Mouse (Mus musculus): ENCODE results near the gene Dscaml1.

The Dscaml1 gene

DNA sequence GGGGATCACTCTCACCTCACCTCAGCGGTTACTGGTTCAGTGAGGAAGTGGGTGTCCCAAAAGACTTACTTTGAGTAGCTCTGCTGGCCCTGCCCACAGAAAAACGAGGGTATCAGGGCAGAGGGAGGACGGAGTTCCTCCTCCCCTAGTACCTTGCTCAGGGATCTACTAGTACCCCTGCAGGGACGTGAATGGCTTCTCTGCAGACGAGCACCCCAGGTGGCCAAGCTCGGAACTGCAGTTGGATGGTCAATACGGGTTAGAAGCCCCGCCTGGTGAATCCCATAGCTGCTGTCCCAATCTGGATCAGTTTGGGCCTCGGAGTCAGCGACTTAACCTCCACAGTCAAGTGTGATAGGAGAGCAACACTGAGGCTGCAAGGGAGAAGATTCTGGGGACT, 14.1 kb upstream of the Dscaml1 start:
- peak; percentile 79 for DNase-seq (ENCODE audit: low spot score)

GRCm38 (mm10) chr9:45412700-45413477, 13.5 kb upstream of the Dscaml1 start:
- no peak for DNase-seq (ENCODE audit: low spot score)

GRCm38 (mm10) chr9:45413478-45414140, 12.8 kb upstream of the Dscaml1 start:
- DNase-seq (ENCODE audit: low spot score): no peak

GRCm38 (mm10) chr9:45415912-45416311, 10.5 kb upstream of the Dscaml1 start:
- DNase-seq (ENCODE audit: low spot score): no peak

- DNase-seq (ENCODE audit: low spot score): no peak
Observed at GRCm38 (mm10) chr9:45417245-45417644, 9.2 kb upstream of the Dscaml1 start.

DNA sequence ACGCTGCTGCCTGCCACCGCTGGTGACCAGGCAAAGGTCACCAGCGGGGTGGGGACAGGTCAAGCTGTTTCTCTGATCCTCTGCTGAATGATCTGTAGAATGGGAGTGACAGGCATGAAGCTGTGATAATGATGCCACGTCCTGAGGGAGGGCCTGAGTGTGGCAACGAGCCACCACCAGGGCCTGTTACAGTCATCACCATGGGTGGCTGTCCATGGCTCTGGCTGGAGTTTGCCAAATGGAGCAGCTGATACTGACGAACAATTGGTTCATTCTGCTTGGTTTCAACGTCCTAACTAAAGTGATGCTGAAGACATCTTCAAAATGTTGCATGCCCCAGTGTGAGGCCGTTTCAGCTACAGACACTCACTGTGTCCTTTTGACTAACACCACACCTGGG, 8.2 kb upstream of the Dscaml1 start:
- no peak for DNase-seq (ENCODE audit: low spot score)

- DNase-seq (ENCODE audit: low spot score): no peak
Observed at GRCm38 (mm10) chr9:45421209-45421608, 5.2 kb upstream of the Dscaml1 start.

DNA sequence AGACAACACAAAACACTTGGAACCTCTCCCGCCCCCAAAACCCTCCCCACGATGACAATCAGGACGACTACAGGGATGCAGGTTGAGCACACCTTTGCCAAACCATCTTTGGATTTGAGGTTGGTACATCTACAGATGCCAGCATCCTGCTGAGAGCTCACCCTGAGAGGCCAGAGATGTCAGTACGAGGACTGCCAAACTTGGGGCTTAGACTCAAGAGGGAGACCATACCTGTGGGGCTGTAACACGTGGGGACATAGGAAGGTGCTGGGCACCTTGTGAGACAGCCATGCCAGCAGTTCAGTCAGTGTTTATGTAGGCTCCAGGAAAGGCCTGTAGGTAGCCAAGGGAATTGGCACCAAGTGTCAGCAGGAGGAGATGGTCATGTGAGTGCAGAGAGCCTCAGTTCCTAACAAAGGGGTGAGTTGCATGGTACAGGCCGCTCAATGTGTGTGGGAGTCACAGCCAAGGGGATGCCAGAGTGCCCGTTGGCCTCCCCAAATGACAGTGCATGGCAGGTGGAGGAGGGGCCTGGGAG, 3.6 kb upstream of the Dscaml1 start:
- no peak for DNase-seq (ENCODE audit: low spot score)

- no peak for DNase-seq (ENCODE audit: low spot score)
Observed at GRCm38 (mm10) chr9:45429392-45429791, 3.0 kb downstream of the Dscaml1 start.

DNA sequence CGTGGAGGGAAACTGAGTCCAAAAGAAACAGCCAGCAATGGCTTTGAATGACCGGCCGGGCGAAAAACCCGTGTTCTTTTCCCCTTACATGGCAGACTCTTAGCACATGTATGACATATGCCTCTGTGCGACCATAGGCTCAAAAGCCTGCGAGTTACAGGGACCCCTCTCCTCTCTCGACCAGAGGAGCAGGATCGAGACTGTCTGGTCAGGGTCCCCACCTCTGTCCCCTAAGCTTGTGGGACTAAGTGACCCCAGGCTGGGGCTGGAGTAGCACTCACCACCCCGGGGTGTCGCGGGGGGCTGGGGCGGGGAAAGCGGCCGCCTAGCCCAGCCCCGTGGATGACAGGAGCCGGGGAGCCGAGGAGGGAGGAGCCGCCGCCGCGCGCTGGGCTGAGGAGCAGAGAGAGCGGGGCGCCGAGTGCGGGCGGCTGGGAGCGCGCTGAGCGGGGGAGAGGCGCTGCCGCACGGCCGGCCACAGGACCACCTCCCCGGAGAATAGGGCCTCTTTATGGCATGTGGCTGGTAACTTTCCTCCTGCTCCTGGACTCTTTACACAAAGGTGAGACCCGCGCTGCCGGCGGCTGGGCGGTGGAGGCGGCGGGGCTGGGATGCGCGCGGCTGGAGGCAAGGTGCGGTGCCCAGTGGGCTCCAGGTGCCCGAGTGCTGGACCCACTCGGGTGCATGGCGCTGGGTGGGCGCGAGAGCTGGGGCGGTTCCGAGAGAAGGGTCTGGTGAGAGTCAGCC, 3.7 kb downstream of the Dscaml1 start:
- DNase-seq (ENCODE audit: low spot score): no peak

GRCm38 (mm10) chr9:45430698-45430959, 4.2 kb downstream of the Dscaml1 start:
- no peak for DNase-seq (ENCODE audit: low spot score)

DNA sequence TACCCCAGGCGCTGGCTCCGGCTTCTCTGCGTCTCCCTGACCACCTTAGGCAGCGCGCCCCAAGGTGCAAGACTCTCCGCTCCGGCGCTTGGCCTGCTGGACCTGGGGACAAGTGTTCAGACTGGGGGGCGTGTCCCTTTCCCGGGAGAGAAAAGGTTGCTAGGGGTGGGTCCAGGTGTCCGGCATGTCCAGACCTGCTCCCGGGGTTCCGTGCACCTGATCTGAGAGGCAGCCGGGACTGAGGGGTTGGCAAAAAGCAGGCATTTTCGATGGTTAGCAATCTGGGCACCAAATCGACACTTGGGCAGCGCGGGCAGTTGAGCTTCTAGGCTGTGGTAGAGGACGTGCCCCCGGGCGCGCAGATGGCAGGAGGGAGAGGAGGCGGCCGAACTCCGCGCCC, 4.7 kb downstream of the Dscaml1 start:
- DNase-seq (ENCODE audit: low spot score): no peak

DNA sequence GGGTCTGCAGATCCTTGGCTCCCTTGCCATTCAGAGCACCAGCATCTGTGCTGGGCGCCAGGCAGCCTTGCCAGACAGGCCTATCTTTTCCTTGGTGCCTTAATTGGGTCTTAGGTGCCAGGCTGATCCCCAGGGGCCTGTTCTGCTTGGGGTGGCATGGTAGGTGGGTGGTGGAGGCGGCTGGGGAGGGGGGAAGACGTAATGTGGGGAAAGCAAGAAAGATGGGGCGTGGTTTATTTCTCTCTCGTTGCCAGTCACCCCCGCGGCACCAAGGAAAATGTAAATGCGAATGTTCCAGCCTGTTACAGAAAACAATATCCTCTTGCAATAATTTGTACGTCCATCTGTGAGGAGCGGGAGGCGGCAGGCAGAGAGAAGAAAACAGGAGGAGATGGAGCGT, 6.2 kb downstream of the Dscaml1 start:
- DNase-seq (ENCODE audit: low spot score): no peak

- DNase-seq (ENCODE audit: low spot score): no peak
Observed at GRCm38 (mm10) chr9:45433119-45433518, 6.7 kb downstream of the Dscaml1 start.

GRCm38 (mm10) chr9:45434171-45434570, 7.7 kb downstream of the Dscaml1 start:
- DNase-seq (ENCODE audit: low spot score): no peak

DNA sequence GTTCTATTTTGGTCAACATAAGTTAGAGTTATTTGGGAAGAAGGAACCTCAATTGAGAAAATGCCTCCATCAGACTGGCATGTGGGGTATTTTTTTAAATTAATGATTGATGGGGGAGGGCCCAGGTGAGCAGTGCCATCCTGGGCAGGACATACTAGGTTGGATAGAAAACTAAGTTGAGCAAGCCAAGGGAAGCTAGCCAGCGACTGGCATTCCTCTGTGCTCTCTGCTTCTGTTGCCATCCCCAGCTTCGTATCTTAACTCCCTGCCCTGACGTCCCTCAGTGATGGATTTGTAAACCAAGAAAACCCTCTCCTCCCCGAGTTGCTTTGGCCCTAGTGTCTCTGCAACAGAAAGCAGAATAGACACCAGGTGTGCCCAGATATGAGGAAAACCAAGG, 12.6 kb downstream of the Dscaml1 start:
- DNase-seq (ENCODE audit: low spot score): no peak

- no peak for DNase-seq (ENCODE audit: low spot score)
Observed at GRCm38 (mm10) chr9:45440083-45440784, 13.8 kb downstream of the Dscaml1 start.

DNA sequence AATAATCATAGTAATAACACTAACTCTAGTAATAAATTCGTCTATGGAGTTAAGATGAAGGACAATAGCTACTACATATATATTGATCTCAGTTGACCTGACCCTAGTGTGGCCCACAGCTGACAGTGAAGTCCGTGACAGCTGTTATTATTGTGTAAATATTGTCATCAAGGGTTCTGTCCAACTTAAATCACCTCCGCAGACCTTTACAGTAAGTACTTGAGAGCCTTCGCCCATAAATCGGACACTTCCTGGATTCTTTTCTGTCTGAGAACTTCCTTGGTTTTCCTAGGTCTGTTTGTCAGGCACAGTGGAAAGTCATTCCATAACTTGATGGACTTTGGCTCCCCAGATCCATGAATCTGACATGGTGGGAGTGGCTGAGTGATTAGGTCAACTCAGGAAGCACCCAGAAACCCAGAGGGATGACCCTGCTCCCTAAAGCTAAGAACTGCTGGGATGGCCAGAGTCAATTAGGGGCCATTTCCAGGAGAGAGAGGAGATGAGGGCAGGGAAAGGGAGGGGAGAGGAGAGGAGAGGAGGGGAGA, 17.9 kb downstream of the Dscaml1 start:
- no peak for DNase-seq (ENCODE audit: low spot score)

- no peak for DNase-seq (ENCODE audit: low spot score)
Observed at GRCm38 (mm10) chr9:45449658-45450057, 23.2 kb downstream of the Dscaml1 start.

- no peak for DNase-seq (ENCODE audit: low spot score)
Observed at GRCm38 (mm10) chr9:45451346-45451745, 24.9 kb downstream of the Dscaml1 start.

DNA sequence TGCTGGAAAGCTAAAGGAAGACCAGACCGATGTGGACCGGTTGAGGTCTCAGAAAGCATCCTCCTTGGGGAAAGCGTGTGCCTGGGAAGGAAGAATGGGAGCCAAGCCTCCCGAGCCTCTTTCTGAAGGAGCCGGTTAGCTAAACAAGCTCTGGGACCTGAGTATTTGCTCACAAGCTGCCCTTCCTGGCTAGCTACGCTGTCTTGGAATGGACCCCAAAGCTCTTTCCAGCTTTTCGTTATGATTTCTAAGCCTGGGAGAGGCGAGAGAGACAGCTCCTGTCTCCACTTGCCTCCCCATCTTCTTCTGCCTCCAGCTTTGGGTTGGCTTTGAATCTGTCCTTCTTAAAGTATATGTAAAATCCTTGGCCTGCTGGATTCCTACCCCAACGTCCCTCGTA, 27.6 kb downstream of the Dscaml1 start:
- no peak for DNase-seq (ENCODE audit: low spot score)
